In genomic region chr11:7202206-7202605, GRCm38 (mm10) we compare ENCODE assay signal across 24 mouse cellular contexts. TPM values are rescaled to one million over a fixed set of nuclear protein-coding genes. Genes with fewer than 3 reads are reported as not detected.
"Had no signal": no experiment of that assay in that cellular context is flagged by ENCODE, and none has a peak within 500 bp of the region (broad histone marks: within the 10 kb centered on the region; RNA-seq: fewer than 3 reads in every experiment).

No protein-coding gene starts in this region.

- H3K4me1 ChIP-seq: liver, embryonic 13.5 days; liver, embryonic 15.5 days; neural tube, embryonic 15.5 days had no signal

- H3K27ac ChIP-seq: liver, embryonic 13.5 days; liver, embryonic 15.5 days; midbrain, embryonic 10.5 days; midbrain, embryonic 12.5 days; neural tube, embryonic 13.5 days; neural tube, embryonic 15.5 days had no signal

- H3K4me2 ChIP-seq: liver, embryonic 13.5 days; liver, embryonic 15.5 days; midbrain, embryonic 12.5 days; neural tube, embryonic 13.5 days; neural tube, embryonic 15.5 days had no signal

- H3K9me3 ChIP-seq: liver, embryonic 13.5 days; liver, embryonic 15.5 days; midbrain, embryonic 10.5 days; midbrain, embryonic 12.5 days; neural tube, embryonic 13.5 days; neural tube, embryonic 15.5 days had no signal

- DNase-seq: liver, embryonic 13.5 days; lung, adult 18-20 months; lung, postnatal 14 days; lung, postnatal 36 days; midbrain, embryonic 14.5 days; retina, postnatal 1 day; right cerebral cortex, adult 18-20 months; right cerebral cortex, postnatal 25 days; right cerebral cortex, postnatal 4 days; spleen, adult 18-20 months; thymus, adult 18-20 months; thymus, postnatal 14 days; thymus, postnatal 36 days had no signal

- ATAC-seq: midbrain, embryonic 16.5 days had no signal

- H3K36me3 ChIP-seq: liver, embryonic 13.5 days; liver, embryonic 15.5 days; midbrain, embryonic 10.5 days; midbrain, embryonic 12.5 days had no signal

- H3K9ac ChIP-seq: liver, embryonic 13.5 days; liver, embryonic 15.5 days; midbrain, embryonic 12.5 days; neural tube, embryonic 13.5 days; neural tube, embryonic 15.5 days had no signal

- H3K27me3 ChIP-seq: liver, embryonic 13.5 days; liver, embryonic 15.5 days; neural tube, embryonic 13.5 days had no signal

- H3K4me3 ChIP-seq: liver, embryonic 13.5 days; liver, embryonic 15.5 days; midbrain, embryonic 10.5 days; midbrain, embryonic 12.5 days; myocyte; neural tube, embryonic 13.5 days; neural tube, embryonic 15.5 days had no signal

RNA-seq across cellular contexts. Expression of gene Igfbp1, which starts 4.6 kb away (rescaled TPM):
- polyA plus RNA-seq: myocyte had no signal

RNA-seq across cellular contexts. Expression of gene Gm11985, which starts 13.8 kb away (rescaled TPM):
- polyA plus RNA-seq: liver, embryonic 13.5 days; liver, embryonic 15.5 days; midbrain, embryonic 10.5 days; midbrain, embryonic 12.5 days; midbrain, embryonic 14.5 days; midbrain, embryonic 16.5 days; myocyte; neural tube, embryonic 11.5 days; neural tube, embryonic 13.5 days; neural tube, embryonic 15.5 days; small intestine, adult 2 months; stomach, embryonic 16.5 days; thymus, postnatal 0 days had no signal
